Mouse (Mus musculus) testis, adult 2 months (tissue): ENCODE measurements around the gene Plch1.

Experiments
- CTCF ChIP-seq: fragments of 200-500 bp; IDR thresholded peaks from 2 replicates; pipeline ENCODE4 v1.5.1; 2012; ENCODE audit warnings: low read depth, mild to moderate bottlenecking, inconsistent platforms, low read length, moderate library complexity; ENCODE audit not compliant: control insufficient read depth, insufficient read depth, insufficient replicate concordance
- POLR2A ChIP-seq: fragments of 200-500 bp; IDR thresholded peaks from 2 replicates; pipeline ENCODE4 v1.6.1; 2012; ENCODE audit warnings: low read depth, mild to moderate bottlenecking, inconsistent platforms, low read length, moderate library complexity; ENCODE audit not compliant: control insufficient read depth

GRCm38 (mm10) chr3:63726667-63727342 lies 172.5 kb downstream of the Plch1 start:
- TF ChIP-seq POLR2A (no peak), CTCF (no peak)
